Mouse (Mus musculus): ENCODE results near the gene Gtf2i. TPM values are rescaled to one million over a fixed set of nuclear protein-coding genes. Genes with fewer than 3 reads are reported as not detected.
A peak's percentile ranks its signal among the peaks of the same experiment; 100 is the strongest.

Gtf2i gene
- polyA plus RNA-seq, 1 experiment: 131 TPM

DNA sequence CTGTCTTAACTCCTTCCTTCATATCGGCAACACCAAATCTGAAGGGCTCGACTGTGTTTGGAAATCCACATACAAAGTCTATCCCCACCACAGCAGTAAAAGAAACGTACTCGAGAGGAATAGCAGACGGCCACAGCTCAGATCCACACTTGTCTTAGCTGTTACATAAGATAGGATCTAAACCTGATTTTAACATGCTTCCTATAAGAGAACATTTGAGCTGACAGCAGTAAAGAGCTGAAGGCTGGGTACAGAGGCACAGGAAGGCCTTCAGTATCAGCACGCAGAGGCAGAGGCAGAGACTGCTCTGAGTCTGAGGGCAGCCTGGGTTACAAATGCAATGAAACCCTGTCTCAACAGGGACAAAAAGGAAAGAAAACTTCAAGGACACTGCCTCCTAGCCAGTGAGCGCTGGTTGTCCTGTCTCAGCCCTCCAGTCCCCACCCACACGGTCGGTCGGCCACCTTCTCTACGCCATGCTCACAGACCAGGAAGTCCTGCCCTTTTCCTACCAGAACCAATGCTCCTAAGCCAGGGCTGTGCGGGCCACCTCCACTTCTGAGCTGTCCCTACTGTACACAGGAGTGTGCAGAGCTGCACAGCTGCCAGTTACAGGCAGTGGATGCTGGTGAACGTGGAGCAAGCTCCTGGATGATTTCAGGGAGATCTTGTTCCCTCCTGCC is 57.1 kb downstream of the Gtf2i start:
- peaks cover 69% of the 10 kb centered on the region for H3K36me3 ChIP-seq (ENCODE audit: control insufficient read depth, insufficient read depth, low read length)

GRCm38 (mm10) chr5:134255294-134255693 is 59.3 kb downstream of the Gtf2i start:
- no peak overlapping the region for H3K27ac ChIP-seq (ENCODE audit: control insufficient read depth, insufficient read depth, low read length)
- TF ChIP-seq POLR2A (IDR thresholded peaks at IDR 0.05; ENCODE audit: control insufficient read depth, extremely low read depth, insufficient read depth, low read length, poor library complexity) (no peak), CTCF (IDR thresholded peaks at IDR 0.05; ENCODE audit: borderline replicate concordance, control insufficient read depth, extremely low read depth, insufficient read depth, low read length, poor library complexity) (no peak)
- DNase-seq: no peak
- 97% methylated on average over 10 of the region's 10 CpGs for WGBS
- no peak overlapping the region for H3K4me3 ChIP-seq (ENCODE audit: control insufficient read depth, insufficient read depth, low read length)
- H3K36me3 ChIP-seq (ENCODE audit: control insufficient read depth, insufficient read depth, low read length): peaks cover 66% of the 10 kb centered on the region
- no peaks in the 10 kb centered on the region for H3K27me3 ChIP-seq (ENCODE audit: control insufficient read depth, insufficient read depth, low read length)
- H3K4me1 ChIP-seq (replicated peaks; ENCODE audit: control insufficient read depth, insufficient read depth, low read length): peaks cover 8% of the 10 kb centered on the region; the same call in 1 of the 2 replicates

More for the DNA sequence above, 57.1 kb downstream of the Gtf2i start:
- Histone ChIP-seq H3K4me1 (replicated peaks; ENCODE audit: control insufficient read depth, insufficient read depth, low read length) (peaks cover 8% of the 10 kb centered on the region; the same call in 1 of the 2 replicates), H3K27me3 (ENCODE audit: control insufficient read depth, insufficient read depth, low read length) (no peaks in the 10 kb centered on the region), H3K4me3 (ENCODE audit: control insufficient read depth, insufficient read depth, low read length) (no peak overlapping the region), H3K27ac (ENCODE audit: control insufficient read depth, insufficient read depth, low read length) (0 out of 2 replicates have a peak overlapping the region, but pooled peaks have one; percentile 13)
- 81% methylated on average over 13 of the region's 13 CpGs for WGBS
- DNase-seq: no peak
- no peak for TF ChIP-seq POLR2A (IDR thresholded peaks at IDR 0.05; ENCODE audit: control insufficient read depth, extremely low read depth, insufficient read depth, low read length, poor library complexity)
- TF ChIP-seq CTCF (IDR thresholded peaks at IDR 0.05; ENCODE audit: borderline replicate concordance, control insufficient read depth, extremely low read depth, insufficient read depth, low read length, poor library complexity): no peak

DNA sequence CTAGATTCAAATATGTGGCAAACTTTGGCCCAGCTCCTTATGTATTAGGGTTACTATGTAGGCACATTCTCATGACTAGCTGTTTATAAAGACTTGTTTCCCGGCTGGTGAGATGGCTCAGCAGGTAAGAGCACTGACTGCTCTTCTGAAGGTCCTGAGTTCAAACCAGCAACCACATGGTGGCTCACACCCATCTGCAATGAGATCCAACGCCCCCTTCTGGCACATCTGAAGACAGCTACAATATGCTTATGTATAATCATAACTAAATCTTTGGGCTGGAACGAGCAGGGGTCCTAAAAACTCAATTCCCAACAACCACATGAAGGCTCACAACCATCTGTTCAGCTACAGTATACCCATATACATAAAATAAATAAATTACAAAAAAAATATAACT is 60.8 kb downstream of the Gtf2i start:
- TF ChIP-seq POLR2A (IDR thresholded peaks at IDR 0.05; ENCODE audit: control insufficient read depth, extremely low read depth, insufficient read depth, low read length, poor library complexity) (no peak), CTCF (IDR thresholded peaks at IDR 0.05; ENCODE audit: borderline replicate concordance, control insufficient read depth, extremely low read depth, insufficient read depth, low read length, poor library complexity) (no peak)
- H3K36me3 ChIP-seq (ENCODE audit: control insufficient read depth, insufficient read depth, low read length): peaks cover 68% of the 10 kb centered on the region
- peaks cover 8% of the 10 kb centered on the region; the same call in 1 of the 2 replicates for H3K4me1 ChIP-seq (replicated peaks; ENCODE audit: control insufficient read depth, insufficient read depth, low read length)
- H3K27me3 ChIP-seq (ENCODE audit: control insufficient read depth, insufficient read depth, low read length): no peaks in the 10 kb centered on the region
- DNase-seq: no peak
- H3K4me3 ChIP-seq (ENCODE audit: control insufficient read depth, insufficient read depth, low read length): no peak overlapping the region
- no peak overlapping the region for H3K27ac ChIP-seq (ENCODE audit: control insufficient read depth, insufficient read depth, low read length)
- WGBS: 79% methylated on average over 3 of the region's 3 CpGs

DNA sequence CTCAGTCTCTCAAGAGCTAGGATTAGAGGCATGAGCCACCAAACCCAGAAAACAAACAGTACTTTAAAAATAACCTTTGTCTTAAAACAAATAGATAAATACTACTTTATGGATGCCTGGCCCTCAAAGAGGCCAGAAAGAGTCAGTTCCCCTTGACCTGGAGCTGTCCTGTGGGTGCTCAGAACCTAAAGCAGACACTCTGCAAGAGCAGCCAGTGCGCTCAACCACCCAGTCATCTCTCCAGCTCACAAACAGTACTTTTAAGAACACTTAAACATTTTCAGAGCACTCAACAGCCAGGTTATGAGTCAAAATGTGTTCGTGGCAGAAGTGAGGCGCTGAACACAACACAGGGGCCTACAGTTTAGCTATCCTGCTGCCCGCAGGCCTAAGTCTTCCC is 63.5 kb downstream of the Gtf2i start:
- Histone ChIP-seq H3K27ac (ENCODE audit: control insufficient read depth, insufficient read depth, low read length) (no peak overlapping the region), H3K4me3 (ENCODE audit: control insufficient read depth, insufficient read depth, low read length) (no peak overlapping the region), H3K36me3 (ENCODE audit: control insufficient read depth, insufficient read depth, low read length) (peaks cover 90% of the 10 kb centered on the region), H3K27me3 (ENCODE audit: control insufficient read depth, insufficient read depth, low read length) (no peaks in the 10 kb centered on the region), H3K4me1 (replicated peaks; ENCODE audit: control insufficient read depth, insufficient read depth, low read length) (0 out of 2 replicates have a peak, but pooled peaks cover 3% of the 10 kb centered on the region)
- DNase-seq: no peak
- WGBS: 96% methylated on average over 4 of the region's 4 CpGs
- TF ChIP-seq CTCF (IDR thresholded peaks at IDR 0.05; ENCODE audit: borderline replicate concordance, control insufficient read depth, extremely low read depth, insufficient read depth, low read length, poor library complexity) (no peak), POLR2A (IDR thresholded peaks at IDR 0.05; ENCODE audit: control insufficient read depth, extremely low read depth, insufficient read depth, low read length, poor library complexity) (no peak)

GRCm38 (mm10) chr5:134250601-134251000 is 64.0 kb downstream of the Gtf2i start:
- H3K4me3 ChIP-seq (ENCODE audit: control insufficient read depth, insufficient read depth, low read length): no peak overlapping the region
- TF ChIP-seq CTCF (IDR thresholded peaks at IDR 0.05; ENCODE audit: borderline replicate concordance, control insufficient read depth, extremely low read depth, insufficient read depth, low read length, poor library complexity) (no peak), POLR2A (IDR thresholded peaks at IDR 0.05; ENCODE audit: control insufficient read depth, extremely low read depth, insufficient read depth, low read length, poor library complexity) (no peak)
- WGBS: 95% methylated on average over 3 of the region's 3 CpGs
- no peaks in the 10 kb centered on the region for H3K27me3 ChIP-seq (ENCODE audit: control insufficient read depth, insufficient read depth, low read length)
- H3K36me3 ChIP-seq (ENCODE audit: control insufficient read depth, insufficient read depth, low read length): peaks cover 91% of the 10 kb centered on the region
- DNase-seq: no peak
- 0 out of 2 replicates have a peak, but pooled peaks cover 3% of the 10 kb centered on the region for H3K4me1 ChIP-seq (replicated peaks; ENCODE audit: control insufficient read depth, insufficient read depth, low read length)
- no peak overlapping the region for H3K27ac ChIP-seq (ENCODE audit: control insufficient read depth, insufficient read depth, low read length)

GRCm38 (mm10) chr5:134249245-134249649 is 65.3 kb downstream of the Gtf2i start:
- H3K27me3 ChIP-seq (ENCODE audit: control insufficient read depth, insufficient read depth, low read length): no peaks in the 10 kb centered on the region
- WGBS: 97% methylated on average over 8 of the region's 8 CpGs
- no peak for DNase-seq
- TF ChIP-seq POLR2A (IDR thresholded peaks at IDR 0.05; ENCODE audit: control insufficient read depth, extremely low read depth, insufficient read depth, low read length, poor library complexity) (no peak), CTCF (IDR thresholded peaks at IDR 0.05; ENCODE audit: borderline replicate concordance, control insufficient read depth, extremely low read depth, insufficient read depth, low read length, poor library complexity) (no peak)
- H3K36me3 ChIP-seq (ENCODE audit: control insufficient read depth, insufficient read depth, low read length): peaks cover 91% of the 10 kb centered on the region
- no peak overlapping the region for H3K4me3 ChIP-seq (ENCODE audit: control insufficient read depth, insufficient read depth, low read length)
- peaks cover 8% of the 10 kb centered on the region for H3K4me1 ChIP-seq (replicated peaks; ENCODE audit: control insufficient read depth, insufficient read depth, low read length)
- H3K27ac ChIP-seq (ENCODE audit: control insufficient read depth, insufficient read depth, low read length): no peak overlapping the region
